Mouse (Mus musculus): ENCODE measurements at regions not wholly inside any gene's neighbourhood (a gene's known extent, or its start where the extent isn't known, plus 50 kb on each side); places are given as distances from the start of the nearest gene placed in this dataset.
A peak's percentile ranks its signal among the peaks of the same experiment; 100 is the strongest.

DNA sequence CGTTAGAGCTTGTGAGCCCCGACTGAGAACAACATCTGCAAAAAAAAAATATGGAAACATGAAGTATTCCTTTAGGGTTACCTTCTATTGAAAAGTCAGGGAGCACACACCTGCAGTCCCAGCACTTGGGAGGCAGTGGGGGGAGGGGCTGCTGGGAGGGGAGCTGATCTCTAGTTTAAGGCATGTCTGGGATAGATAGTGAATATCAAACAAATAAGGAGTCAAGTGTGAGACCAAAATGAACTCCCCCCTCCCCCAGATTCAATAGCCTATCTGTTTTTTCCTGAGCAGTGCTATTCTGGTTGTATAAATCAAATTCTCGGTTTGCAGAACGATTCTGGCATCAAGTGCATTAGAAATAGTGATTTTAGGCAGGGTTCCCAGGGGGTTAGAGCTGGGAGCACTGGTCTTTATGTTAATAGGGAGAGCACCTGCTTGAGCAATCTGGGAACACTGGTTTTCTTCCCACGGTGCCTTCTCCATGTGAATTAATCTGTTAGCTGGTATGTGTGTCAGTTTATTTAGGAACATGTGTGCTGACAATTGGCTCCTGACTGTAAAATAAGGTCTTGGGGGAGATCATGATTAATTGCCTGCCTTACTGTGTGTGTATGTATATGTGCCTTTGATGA is 195.9 kb downstream of the Enc1 start:
- ATAC-seq (replicated peaks in 1 of 2; ENCODE audit: insufficient read depth in 1 of 2, low FRiP score in 2 of 2, low TSS enrichment in 1 of 2, low read depth in 1 of 2, poor library complexity in 2 of 2, severe bottlenecking in 2 of 2): no peak

DNA sequence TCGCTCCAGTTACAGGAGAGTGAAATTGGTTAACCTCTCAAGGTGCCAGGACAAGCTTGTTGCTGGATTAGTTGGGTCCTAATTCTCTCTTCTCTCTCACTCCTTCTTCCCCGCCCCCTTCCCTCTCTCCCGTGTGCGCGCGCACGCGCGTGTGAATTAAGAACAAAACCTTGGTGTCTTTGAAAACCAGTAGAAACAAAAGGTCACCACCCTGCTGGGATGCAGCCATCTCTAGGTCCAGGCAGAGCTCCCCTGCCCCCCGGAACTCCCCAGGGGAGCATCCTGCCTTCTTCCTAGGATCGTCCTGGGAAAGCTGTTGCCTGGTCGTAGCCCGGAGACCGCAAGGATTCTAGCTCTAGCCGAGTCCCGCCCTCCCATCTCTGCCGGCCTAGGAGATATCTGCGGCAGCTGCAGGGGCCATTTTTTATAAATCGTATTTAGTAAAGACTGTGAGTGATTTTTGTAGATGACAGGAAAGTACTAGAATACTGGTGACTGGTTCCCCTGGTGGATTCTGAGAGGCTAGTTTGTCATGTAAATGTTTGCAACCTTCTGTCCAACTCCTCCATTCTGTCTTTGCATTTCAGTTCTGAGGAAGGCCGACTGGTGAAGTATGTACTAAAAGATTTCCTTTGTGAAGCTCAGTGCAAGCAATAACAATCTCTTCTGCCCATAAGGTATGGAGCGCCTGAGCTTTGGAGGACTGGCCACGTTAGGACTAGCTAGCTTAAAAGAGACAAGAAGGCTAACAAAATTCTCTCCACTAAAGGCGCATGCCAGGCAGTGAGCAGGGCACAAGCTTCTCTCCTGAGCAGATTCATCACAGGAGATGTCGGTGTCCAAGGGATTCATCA is 195.2 kb downstream of the Enc1 start:
- 0 out of 4 replicates have a peak, but pooled peaks of 1 of the 2 experiments have one; percentile 5 for ATAC-seq (replicated peaks in 1 of 2; ENCODE audit: insufficient read depth in 1 of 2, low FRiP score in 2 of 2, low TSS enrichment in 1 of 2, low read depth in 1 of 2, poor library complexity in 2 of 2, severe bottlenecking in 2 of 2)

DNA sequence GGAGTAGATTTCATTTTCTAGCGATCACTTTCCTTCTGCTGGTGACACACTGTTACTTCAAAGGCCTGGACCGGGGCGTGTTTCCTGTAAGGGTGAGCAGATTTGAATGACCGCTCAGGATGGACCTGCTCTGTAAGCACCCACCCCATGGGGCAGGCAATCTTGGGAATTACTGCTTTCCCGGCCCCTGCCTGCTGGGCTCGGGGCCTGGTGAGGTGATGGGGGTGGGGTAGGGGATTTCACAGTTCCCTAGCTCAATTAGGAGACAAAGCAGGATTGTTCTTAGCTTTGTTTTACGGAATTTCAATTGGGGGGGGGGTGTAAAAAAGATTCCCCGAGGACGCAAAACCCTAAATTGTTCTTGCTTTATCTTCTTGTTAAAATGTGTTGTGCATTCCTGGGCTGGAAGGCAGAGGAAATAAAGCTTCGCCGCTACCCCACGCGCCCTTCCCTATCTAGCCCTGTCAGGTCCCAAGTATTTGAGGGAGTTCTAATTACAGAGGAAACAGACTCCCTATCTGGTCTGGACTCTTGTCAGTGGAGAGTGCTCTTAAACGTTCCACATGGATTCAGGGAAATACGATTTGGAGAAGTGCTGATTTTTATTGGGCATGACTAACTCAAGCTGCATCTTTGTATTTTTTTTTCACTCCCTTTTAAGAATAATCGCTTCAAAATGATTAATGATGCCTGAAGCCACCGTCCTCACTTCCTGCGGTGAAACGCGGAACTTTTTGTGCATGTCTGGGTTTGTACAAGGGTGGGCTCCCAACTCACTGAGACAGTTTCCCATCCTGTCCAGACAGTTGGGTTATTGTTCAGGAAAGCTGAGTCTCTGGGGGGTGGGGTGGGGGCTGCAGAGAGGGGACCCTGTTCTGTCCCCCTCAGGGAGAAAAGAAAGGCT is 194.3 kb downstream of the Enc1 start:
- ATAC-seq (replicated peaks in 1 of 2; ENCODE audit: insufficient read depth in 1 of 2, low FRiP score in 2 of 2, low TSS enrichment in 1 of 2, low read depth in 1 of 2, poor library complexity in 2 of 2, severe bottlenecking in 2 of 2): peak in 1 of 2 experiments; percentile 23; a peak in 1 of 4 replicates

DNA sequence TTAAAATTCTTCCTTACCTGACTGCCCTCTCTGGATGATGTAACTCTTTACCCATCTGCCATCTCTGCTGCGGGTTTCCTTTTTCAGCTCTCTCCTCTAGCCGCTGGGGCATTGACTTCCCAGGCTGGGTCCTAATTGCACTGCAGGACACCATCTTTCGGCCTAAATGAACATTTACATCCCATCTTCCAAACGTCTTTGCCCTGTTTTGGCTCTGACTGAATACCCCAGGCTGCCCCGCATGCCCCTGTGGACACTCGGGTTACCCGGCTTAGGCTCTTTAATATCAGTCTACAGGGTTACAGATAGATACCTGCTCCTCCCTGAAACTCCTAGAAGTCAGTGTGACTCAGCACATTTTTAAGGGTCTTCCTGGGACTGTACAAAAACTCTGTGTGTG is 193.3 kb downstream of the Enc1 start:
- no peak for ATAC-seq (replicated peaks in 1 of 2; ENCODE audit: insufficient read depth in 1 of 2, low FRiP score in 2 of 2, low TSS enrichment in 1 of 2, low read depth in 1 of 2, poor library complexity in 2 of 2, severe bottlenecking in 2 of 2)

DNA sequence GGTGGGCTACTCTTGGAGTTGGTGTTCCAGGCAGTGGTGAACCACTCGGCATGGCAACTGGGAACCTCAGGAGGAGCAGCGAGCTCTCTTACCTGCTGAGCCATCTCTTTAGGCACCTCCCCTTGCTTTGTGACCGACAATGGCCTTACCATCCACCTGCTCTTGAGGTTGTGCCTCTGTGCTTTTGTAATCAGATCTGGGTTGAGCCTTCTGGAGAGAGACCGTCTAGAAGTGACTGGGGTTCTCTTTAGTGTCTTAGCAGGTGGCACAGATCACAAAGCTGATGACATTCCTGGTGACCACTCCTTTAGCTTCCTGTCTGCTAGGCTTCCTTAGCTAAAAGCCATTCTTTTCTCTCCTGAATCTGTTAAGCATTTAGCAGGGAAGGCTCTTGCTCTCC is 191.7 kb downstream of the Enc1 start:
- no peak for ATAC-seq (replicated peaks in 1 of 2; ENCODE audit: insufficient read depth in 1 of 2, low FRiP score in 2 of 2, low TSS enrichment in 1 of 2, low read depth in 1 of 2, poor library complexity in 2 of 2, severe bottlenecking in 2 of 2)

DNA sequence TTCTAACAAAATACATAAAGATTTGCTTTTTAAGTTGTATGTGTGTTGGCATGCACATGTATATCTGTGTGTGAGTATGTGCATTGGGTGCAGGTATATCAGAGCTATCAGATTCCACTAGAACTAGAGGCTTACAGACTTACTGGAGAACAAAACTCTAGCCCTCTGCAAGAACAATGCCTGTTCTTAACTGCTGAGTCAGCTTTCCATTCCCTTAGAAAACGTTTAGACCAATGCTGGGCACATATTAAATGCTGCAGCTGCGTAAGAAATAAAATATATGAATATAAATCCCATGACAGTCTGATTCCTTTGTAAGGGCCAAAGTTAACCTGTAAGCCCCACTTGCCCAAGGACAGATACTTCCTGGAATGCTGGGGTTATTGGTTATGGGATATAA is 190.0 kb downstream of the Enc1 start:
- no peak for ATAC-seq (replicated peaks in 1 of 2; ENCODE audit: insufficient read depth in 1 of 2, low FRiP score in 2 of 2, low TSS enrichment in 1 of 2, low read depth in 1 of 2, poor library complexity in 2 of 2, severe bottlenecking in 2 of 2)

DNA sequence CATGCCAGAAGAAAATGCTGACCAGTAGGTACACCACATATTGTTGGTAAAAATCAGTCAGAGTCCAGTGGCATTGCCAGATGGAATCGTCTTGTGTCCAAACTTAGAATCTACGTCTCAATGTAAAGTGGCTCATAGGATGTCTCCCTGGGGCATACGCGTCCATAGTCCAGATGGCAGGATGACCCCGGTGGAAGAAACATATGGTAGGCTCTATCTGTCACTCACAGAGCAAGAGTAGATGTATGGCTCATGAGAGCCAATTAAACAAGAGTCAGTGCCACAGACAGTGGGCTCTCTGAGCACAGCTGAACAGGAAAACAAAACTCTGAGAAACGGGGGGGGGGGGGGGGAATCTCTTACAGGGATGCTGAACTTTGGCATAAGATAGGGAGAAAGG is 187.3 kb downstream of the Enc1 start:
- no peak for ATAC-seq (replicated peaks in 1 of 2; ENCODE audit: insufficient read depth in 1 of 2, low FRiP score in 2 of 2, low TSS enrichment in 1 of 2, low read depth in 1 of 2, poor library complexity in 2 of 2, severe bottlenecking in 2 of 2)

DNA sequence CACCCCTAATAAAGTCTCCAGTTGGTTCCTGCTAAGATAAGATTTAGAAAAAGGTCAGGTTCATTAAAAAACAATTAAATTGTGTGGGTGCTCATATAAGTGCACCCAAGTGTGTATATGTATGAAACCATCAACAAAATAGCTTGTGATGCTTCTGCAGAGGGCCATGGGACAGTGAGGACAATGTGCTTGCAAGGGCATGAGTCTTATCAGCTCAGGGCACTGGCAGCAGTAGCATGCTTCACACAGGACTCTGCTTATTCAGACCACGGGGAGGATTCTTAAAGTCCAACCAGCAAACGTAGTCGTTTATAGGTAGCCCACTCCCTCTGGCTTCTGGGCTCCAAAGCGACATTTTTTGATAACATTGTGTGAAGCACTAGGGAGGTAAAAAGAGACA is 186.6 kb downstream of the Enc1 start:
- no peak for ATAC-seq (replicated peaks in 1 of 2; ENCODE audit: insufficient read depth in 1 of 2, low FRiP score in 2 of 2, low TSS enrichment in 1 of 2, low read depth in 1 of 2, poor library complexity in 2 of 2, severe bottlenecking in 2 of 2)

DNA sequence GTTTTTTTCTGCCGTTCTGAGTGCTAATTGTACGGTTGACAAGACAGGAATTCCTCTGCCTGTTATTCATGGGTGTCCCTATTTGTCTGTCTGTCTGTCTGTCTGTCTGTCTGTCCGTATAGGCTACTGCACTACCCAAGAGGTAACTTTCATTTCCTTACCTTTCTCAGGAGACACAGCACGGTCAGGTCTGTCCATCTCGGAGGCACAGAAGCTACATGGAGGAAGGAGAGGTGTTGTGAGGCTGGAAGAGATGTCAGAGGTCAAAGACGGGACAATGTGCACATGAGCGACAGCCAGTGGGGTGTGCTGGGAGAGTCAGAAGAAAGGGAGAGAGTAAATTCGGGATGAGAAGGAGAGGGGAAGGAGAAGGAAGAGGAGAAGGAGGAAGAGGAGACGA is 184.8 kb downstream of the Enc1 start:
- no peak for ATAC-seq (replicated peaks in 1 of 2; ENCODE audit: insufficient read depth in 1 of 2, low FRiP score in 2 of 2, low TSS enrichment in 1 of 2, low read depth in 1 of 2, poor library complexity in 2 of 2, severe bottlenecking in 2 of 2)

DNA sequence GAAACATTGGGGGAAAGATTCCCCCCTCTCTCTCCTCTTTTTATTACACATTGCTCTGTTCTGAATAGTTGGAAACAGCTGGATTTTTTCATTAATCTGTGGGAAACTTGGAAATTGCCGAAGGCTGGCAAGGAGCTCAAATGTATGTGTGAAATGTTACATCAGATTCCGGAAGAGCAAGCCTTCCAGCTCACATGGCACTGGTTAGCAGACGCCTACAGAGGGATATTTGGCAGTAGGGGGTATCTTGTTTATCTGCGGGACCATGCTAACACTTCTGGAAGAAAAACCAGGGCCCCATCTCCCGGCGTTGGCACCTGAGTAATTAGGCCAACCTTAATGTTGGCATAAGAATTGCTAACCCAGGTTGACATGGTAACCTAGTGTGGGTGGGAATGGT is 183.0 kb downstream of the Enc1 start:
- ATAC-seq (replicated peaks in 1 of 2; ENCODE audit: insufficient read depth in 1 of 2, low FRiP score in 2 of 2, low TSS enrichment in 1 of 2, low read depth in 1 of 2, poor library complexity in 2 of 2, severe bottlenecking in 2 of 2): no peak

DNA sequence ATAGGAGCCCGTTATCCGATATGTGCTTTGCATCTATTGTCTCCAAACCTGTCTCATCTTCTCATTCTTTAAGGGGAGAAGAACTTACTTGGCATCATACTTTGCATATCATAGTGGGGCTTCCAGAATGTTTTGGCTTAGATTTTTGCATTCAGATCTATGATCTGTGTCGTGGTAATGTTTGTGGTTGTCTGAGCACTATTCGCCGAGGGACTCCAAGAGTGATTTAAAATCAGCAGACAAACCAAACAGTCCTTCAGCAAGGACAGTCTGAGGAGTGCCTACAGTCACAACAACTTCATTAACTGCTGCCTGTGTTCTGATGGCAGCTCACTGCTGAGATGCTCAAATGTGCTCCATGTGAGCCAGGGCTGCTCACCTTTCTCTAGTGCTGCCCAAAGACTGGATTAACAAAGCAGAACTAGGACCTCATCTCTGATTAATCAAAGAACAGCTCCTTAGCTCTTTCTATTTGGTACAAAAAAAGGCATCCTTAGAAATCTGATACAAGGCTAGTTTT is 182.5 kb downstream of the Enc1 start:
- no peak for ATAC-seq (replicated peaks in 1 of 2; ENCODE audit: insufficient read depth in 1 of 2, low FRiP score in 2 of 2, low TSS enrichment in 1 of 2, low read depth in 1 of 2, poor library complexity in 2 of 2, severe bottlenecking in 2 of 2)

DNA sequence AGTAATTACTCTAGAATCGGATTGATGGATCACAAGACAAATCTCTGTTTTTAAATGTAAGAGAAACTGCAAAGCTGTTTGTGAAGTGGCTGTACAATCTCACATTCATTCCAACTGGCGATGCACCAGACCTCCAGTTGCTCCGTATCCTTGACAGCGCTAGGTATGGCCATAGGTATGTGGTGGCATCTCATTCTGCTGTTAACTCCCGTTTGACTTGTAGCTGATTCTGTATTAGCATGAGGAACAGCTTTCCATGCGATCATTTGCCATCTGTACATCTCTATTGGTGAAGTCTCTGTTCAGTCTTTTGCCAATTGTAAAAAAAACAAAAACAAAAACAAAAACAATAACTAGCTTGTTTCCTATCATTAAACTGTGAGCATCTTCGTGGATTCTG is 182.0 kb downstream of the Enc1 start:
- no peak for ATAC-seq (replicated peaks in 1 of 2; ENCODE audit: insufficient read depth in 1 of 2, low FRiP score in 2 of 2, low TSS enrichment in 1 of 2, low read depth in 1 of 2, poor library complexity in 2 of 2, severe bottlenecking in 2 of 2)

DNA sequence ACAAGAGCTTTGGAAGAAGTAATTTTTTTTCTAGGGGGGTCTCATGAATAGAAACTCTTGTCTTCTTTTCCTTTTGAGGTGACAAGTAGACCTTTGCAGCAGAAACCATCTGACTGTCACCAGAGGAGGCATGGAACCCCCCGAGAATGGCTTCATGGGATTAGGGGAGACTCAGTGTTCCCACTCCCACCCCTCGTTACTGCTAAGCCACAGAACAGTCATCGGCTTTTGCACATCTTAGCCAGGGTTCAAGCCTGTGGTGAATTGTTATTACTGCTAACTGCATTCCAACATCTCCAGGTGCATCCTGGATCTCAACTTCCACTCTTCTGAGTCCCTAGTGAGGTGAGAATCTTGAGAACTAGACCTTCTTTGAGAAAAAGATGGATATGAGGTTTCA is 180.9 kb downstream of the Enc1 start:
- ATAC-seq (replicated peaks in 1 of 2; ENCODE audit: insufficient read depth in 1 of 2, low FRiP score in 2 of 2, low TSS enrichment in 1 of 2, low read depth in 1 of 2, poor library complexity in 2 of 2, severe bottlenecking in 2 of 2): no peak

DNA sequence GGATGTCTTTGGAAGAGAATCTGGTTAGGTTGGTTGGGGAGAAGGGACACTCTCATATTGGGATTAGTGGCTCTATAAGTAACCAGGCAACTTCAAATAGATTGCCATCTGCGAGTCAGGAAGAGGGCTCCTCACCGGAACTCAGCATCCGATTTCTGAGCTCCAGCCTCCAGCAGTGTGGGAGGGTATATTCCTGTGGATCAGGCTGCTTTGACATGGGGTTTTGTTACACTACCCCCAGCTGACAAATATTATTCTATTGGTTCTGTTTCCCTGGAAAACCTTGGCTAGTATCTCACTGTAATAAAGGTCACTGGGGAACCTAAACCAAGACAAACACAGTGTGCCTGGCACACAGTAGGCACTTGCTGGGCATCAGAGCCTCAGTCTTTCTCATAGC is 179.9 kb downstream of the Enc1 start:
- no peak for ATAC-seq (replicated peaks in 1 of 2; ENCODE audit: insufficient read depth in 1 of 2, low FRiP score in 2 of 2, low TSS enrichment in 1 of 2, low read depth in 1 of 2, poor library complexity in 2 of 2, severe bottlenecking in 2 of 2)

DNA sequence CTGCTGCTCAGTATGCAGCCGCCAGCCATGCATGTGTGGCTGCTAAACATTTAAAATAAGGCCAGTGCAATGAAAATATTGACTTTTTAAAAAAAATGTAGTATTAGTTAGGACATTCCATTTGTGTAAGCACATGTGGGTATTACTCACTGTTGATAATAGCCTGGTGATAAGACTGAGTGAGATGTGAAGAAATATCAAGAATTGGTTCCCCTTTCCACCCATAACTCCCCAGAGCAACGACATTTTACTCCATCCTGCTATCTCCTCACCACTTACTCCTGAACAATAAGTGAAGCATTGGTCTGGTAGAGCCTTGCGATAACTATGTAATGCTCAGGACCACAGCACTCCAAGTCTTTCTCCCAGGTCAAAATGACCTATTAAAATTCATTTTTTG is 178.2 kb downstream of the Enc1 start:
- no peak for ATAC-seq (replicated peaks in 1 of 2; ENCODE audit: insufficient read depth in 1 of 2, low FRiP score in 2 of 2, low TSS enrichment in 1 of 2, low read depth in 1 of 2, poor library complexity in 2 of 2, severe bottlenecking in 2 of 2)

DNA sequence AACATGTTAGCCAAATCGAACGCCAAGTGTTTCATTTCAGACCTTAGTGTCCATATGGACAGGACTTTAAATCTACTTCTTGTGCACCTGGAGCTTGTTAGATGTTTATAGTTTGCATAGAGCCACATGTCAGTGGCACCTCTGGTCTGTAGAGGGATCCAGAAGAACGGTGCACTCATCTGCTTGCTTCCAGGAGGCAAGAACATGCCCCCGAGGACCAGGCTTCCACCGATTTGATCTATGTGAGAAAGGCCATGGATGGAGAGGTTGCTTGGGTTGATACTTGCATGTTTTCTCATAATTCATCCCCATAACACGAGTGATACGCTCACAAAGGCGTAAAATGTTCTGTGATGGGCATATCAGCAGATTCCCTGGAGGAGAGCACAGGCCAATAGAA is 177.8 kb downstream of the Enc1 start:
- ATAC-seq (replicated peaks in 1 of 2; ENCODE audit: insufficient read depth in 1 of 2, low FRiP score in 2 of 2, low TSS enrichment in 1 of 2, low read depth in 1 of 2, poor library complexity in 2 of 2, severe bottlenecking in 2 of 2): no peak

DNA sequence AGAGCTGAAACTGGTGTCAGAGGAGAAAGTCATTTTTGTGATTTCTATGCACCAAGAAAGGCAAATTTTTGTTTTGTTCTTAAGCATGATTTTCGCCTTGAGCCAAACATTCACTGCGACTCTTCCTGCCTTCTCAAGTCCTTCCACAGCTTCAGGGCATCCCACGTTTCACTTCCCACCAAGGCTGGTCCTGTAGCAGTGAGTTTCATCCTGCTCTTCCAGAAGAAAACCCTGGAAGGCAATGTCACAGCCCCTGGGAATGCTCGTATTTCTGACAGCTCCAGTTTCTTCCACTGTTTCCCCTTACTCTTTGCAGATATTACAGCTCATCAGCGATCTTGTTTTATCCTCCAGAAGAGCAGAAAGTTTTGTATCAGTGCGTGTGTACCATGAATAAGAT is 177.2 kb downstream of the Enc1 start:
- ATAC-seq (replicated peaks in 1 of 2; ENCODE audit: insufficient read depth in 1 of 2, low FRiP score in 2 of 2, low TSS enrichment in 1 of 2, low read depth in 1 of 2, poor library complexity in 2 of 2, severe bottlenecking in 2 of 2): no peak
